Mouse (Mus musculus) hindbrain, embryonic 14.5 days (tissue): Measurements from ENCODE around the gene Parva. TPM values are rescaled to one million over a fixed set of nuclear protein-coding genes. Genes with fewer than 3 reads are reported as not detected.

Source experiments
- ATAC-seq: fragments of 200-750 bp; cut with Nextera tagmentation; 2 replicates; pipeline ENCODE4 v1.8.0; 2017; ENCODE audit warnings: moderate number of reproducible peaks, mild to moderate bottlenecking, moderate TSS enrichment, moderate library complexity; ENCODE audit not compliant: low FRiP score
- DNase-seq: peaks from one replicate; pipeline ENCODE4 v3.0.0-alpha.2; 2015; ENCODE audit warnings: low spot score
- H3K27ac ChIP-seq: fragments of 300-500 bp; sonication (generic); 2 replicates; pipeline ENCODE4 v1.5.1; 2014; ENCODE audit warnings: mild to moderate bottlenecking, moderate library complexity
- H3K27me3 ChIP-seq: fragments of 300-500 bp; sonication (generic); 2 replicates; pipeline ENCODE4 v1.6.1; 2014; ENCODE audit warnings: mild to moderate bottlenecking, low read length, mixed read lengths; ENCODE audit not compliant: control insufficient read depth, insufficient read depth
- H3K36me3 ChIP-seq: fragments of 300-500 bp; sonication (generic); replicated peaks from 2 replicates; pipeline ENCODE4 v1.6.1; 2014; ENCODE audit not compliant: control insufficient read depth, insufficient read depth
- H3K4me1 ChIP-seq: fragments of 300-500 bp; sonication (generic); replicated peaks from 2 replicates; pipeline ENCODE4 v1.6.1; 2014; ENCODE audit warnings: antibody characterized with exemption, low read length, mixed read lengths; ENCODE audit not compliant: control insufficient read depth, insufficient read depth
- H3K4me2 ChIP-seq: fragments of 300-500 bp; sonication (generic); replicated peaks from 2 replicates; pipeline ENCODE4 v1.6.1; 2014; ENCODE audit warnings: mild to moderate bottlenecking, moderate library complexity
- H3K4me3 ChIP-seq: fragments of 300-500 bp; sonication (generic); replicated peaks from 2 replicates; pipeline ENCODE4 v1.5.1; 2014; ENCODE audit warnings: mild to moderate bottlenecking, low read length
- H3K9ac ChIP-seq: fragments of 300-500 bp; sonication (generic); 2 replicates; pipeline ENCODE4 v1.6.1; 2014
- H3K9me3 ChIP-seq: fragments of 300-500 bp; sonication (generic); 2 replicates; pipeline ENCODE4 v1.6.1; 2016; ENCODE audit warnings: low read length; ENCODE audit not compliant: control insufficient read depth
- WGBS: fragments of 180-500 bp; shearing (Covaris S2); extraction: QIAGEN DNeasy Blood & Tissue Kit; methylation state at CpG from one replicate; pipeline ENCODE4 v1.1.7; 2014; 5-methylcytosine and 5-hydroxymethylcytosine counted together
- polyA plus RNA-seq: library from polyadenylated mRNA; unstranded; fragments of >200 nt; fragmentation: Nextera tagmentation; extraction: Ambion mirVana; gene quantifications from 2 replicates; pipeline ENCODE4 v1.2.1, GENCODE M21; 2014

The Parva gene
- polyA plus RNA-seq, 1 experiment from 2014 or later = 28.1 TPM

DNA sequence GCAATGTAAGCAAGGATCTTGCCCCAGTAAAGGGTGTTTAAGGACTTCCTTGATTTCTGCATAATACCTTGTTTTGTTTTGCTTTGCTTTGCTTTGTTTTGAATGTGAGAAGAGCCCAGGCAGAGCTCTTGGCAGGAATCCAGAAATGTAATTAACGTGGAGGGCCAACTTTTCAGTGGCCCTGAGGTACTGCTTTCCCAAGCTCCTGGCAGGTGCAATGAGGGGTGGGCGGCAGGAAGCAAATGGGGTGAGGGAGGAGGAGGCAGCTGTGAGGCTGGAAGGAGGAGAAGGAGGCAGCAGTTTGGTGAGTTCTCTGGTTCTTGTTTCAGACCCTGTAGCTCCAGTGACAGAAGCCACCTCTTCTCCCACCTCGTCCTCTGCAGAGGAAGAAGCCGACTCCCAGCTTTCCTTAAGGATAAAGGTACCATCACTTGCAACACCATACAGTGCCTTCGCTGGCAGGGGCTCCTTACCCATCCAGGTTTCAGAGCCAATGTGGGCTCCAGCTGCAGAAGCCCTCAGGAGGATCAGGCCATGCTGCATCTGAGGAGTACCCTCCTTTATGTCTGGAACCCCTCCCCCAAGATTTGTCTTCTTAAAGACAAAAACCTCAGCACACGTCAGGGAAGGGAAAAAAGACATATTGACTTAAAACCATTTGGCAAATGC lies 36.2 kb upstream of the Parva start:
- Histone ChIP-seq H3K4me2 (no peak overlapping the region; the same call in 1 of the 2 replicates), H3K9me3 (no peaks in the 10 kb centered on the region), H3K27ac (peak overlapping the region; percentile 84), H3K9ac (no peak overlapping the region), H3K4me1 (peaks cover 24% of the 10 kb centered on the region), H3K27me3 (no peaks in the 10 kb centered on the region), H3K4me3 (no peak overlapping the region), H3K36me3 (no peaks in the 10 kb centered on the region)
- peak; percentile 77 for DNase-seq
- 31% methylated on average over 6 of the region's 6 CpGs for WGBS
- peak; percentile 54; the same call in 1 of the 2 replicates for ATAC-seq

DNA sequence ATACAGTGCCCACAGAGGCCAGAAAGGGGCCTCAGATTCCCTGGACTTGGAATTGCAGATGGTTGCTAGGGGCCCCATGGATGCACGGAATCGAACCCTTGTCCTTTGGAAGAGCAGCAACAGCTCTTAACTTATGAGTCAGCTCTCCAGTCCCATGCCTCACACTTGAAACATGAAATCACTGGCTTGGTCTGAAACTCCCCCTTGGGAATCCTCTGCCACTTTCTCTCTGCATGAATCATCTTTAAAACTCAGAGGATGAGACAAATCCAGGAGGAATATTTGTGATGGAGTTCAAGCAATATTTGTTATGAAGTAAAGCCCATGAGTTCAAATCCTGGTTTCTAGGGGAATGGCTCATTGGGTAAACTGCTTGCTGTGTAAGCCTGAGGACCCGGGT lies 29.5 kb upstream of the Parva start:
- no peak for ATAC-seq
- 91% methylated on average over 3 of the region's 3 CpGs for WGBS
- H3K4me2 ChIP-seq = no peak overlapping the region

DNA sequence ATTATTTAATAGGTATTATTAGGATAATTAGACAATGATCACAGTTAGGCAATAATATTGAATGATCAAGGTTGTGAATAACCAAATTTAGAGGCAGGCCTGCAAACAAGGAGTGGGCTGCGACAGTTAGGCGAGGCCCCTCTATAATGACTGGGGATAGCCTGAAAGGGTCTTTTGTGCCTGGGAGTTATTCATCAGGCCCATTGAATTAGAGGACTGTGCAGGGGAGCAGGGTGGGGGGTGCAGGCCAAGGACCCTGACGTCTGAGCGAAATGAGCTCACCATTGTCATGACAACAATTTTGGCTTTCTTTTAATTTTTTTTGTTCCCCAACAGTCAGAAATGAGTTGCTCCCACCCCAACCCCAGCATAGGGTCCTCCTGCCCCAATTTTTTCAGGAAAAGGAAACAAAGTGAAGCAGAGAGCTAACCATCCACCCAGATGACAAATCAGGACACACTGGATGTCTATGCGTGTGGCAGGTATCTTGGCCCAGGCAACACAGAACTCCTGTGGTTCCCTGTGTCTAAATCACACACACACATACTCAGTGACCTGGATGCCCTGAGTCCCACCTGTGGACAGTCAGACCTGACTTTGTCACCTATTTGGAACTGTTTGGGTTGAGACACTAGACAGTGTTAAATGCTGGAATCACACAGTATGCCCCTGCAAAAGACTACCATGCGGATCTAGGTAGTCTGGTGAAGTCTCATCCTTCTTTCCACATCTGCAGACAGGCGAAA lies 27.7 kb upstream of the Parva start:
- Histone ChIP-seq H3K27me3 (no peaks in the 10 kb centered on the region), H3K4me2 (no peak overlapping the region), H3K4me3 (no peak overlapping the region), H3K4me1 (no peaks in the 10 kb centered on the region), H3K9me3 (no peaks in the 10 kb centered on the region), H3K27ac (no peak overlapping the region), H3K36me3 (no peaks in the 10 kb centered on the region), H3K9ac (no peak overlapping the region)
- peak; percentile 60; the same call in 1 of the 2 replicates for ATAC-seq
- DNase-seq = no peak
- WGBS = 30% methylated on average over 7 of the region's 7 CpGs

More for the DNA sequence above, 29.5 kb upstream of the Parva start:
- no peak overlapping the region for H3K4me3 ChIP-seq
- no peak overlapping the region for H3K27ac ChIP-seq
- no peaks in the 10 kb centered on the region for H3K9me3 ChIP-seq
- H3K36me3 ChIP-seq = no peaks in the 10 kb centered on the region
- no peaks in the 10 kb centered on the region for H3K27me3 ChIP-seq
- no peak overlapping the region for H3K9ac ChIP-seq
- no peak for DNase-seq
- H3K4me1 ChIP-seq = no peaks in the 10 kb centered on the region

DNA sequence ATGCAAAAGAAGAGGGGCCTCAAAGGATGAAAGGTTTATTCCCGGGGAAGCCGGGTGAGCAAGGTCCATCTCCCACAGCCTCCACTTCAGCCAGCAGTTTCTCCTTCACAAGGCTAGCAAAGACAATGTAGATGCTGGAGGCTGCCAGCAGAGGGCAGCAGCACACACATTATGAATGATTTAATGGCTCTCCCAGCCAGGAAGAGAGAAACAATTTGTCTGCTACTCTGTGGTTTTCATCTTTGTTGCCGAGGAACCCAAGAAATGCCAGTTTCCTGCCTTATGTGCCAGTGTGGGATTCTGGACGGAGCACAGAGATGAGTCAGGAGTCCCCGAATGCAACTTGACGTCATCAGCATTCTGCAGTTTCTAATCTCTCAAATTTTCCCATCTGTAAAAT lies 27.1 kb upstream of the Parva start:
- ATAC-seq (peak; percentile 40; the same call in 1 of the 2 replicates), DNase-seq (peak; percentile 91)
- no peaks in the 10 kb centered on the region for H3K36me3 ChIP-seq
- no peak overlapping the region for H3K27ac ChIP-seq
- H3K4me1 ChIP-seq = no peaks in the 10 kb centered on the region
- no peaks in the 10 kb centered on the region for H3K27me3 ChIP-seq
- no peak overlapping the region for H3K4me2 ChIP-seq
- H3K9me3 ChIP-seq = no peaks in the 10 kb centered on the region
- no peak overlapping the region for H3K4me3 ChIP-seq
- H3K9ac ChIP-seq = no peak overlapping the region
- WGBS = 46% methylated on average over 6 of the region's 6 CpGs

DNA sequence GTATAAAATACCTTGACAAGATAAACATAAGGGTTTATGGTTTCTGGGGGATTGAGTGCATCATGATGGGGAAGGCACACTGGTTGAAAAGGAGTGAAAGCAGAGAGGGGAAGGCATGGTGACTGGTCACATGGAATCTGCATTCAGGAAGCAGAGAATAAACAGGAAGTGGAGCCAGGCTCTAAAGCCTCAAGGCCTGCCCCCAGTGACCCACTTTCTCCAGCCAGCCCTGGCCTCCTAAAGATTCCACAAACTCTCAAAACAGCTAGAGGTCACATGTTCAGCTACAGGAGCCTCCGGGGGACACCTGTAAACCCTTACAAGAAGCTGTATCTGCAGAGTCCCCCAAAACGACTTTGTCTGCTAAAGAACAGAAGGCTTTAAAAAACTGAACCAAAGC lies 22.2 kb upstream of the Parva start:
- H3K27ac ChIP-seq = no peak overlapping the region
- H3K36me3 ChIP-seq = no peaks in the 10 kb centered on the region
- no peak overlapping the region for H3K4me3 ChIP-seq
- H3K27me3 ChIP-seq = no peaks in the 10 kb centered on the region
- no peak overlapping the region for H3K4me2 ChIP-seq
- no peak for DNase-seq
- WGBS = 77% methylated on average over 2 of the region's 2 CpGs
- H3K4me1 ChIP-seq = 0 out of 2 replicates have a peak, but pooled peaks cover 3% of the 10 kb centered on the region
- ATAC-seq = no peak
- H3K9me3 ChIP-seq = no peaks in the 10 kb centered on the region
- H3K9ac ChIP-seq = no peak overlapping the region

DNA sequence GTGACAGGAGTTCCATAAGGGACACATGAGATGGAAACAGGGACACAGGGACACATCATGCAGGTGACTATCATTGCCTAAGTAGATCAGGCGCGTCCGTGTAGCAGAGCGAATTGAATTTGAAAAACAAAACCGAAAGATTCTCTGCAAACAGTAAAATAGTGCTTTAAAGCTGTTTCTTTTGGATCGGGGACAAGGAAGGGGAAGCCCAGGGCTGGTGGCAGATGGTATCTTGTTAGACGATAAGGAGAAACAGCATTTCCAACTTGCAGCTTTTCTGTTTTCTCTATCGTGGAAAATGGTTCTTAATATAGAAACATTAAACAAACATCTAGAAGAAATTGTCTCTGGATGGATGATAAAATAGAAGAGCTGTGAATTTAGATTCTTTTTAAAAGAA lies 21.7 kb upstream of the Parva start:
- Histone ChIP-seq H3K36me3 (no peaks in the 10 kb centered on the region), H3K4me1 (0 out of 2 replicates have a peak, but pooled peaks cover 3% of the 10 kb centered on the region), H3K27me3 (no peaks in the 10 kb centered on the region), H3K4me2 (no peak overlapping the region), H3K4me3 (no peak overlapping the region), H3K9me3 (no peaks in the 10 kb centered on the region), H3K9ac (no peak overlapping the region), H3K27ac (no peak overlapping the region)
- ATAC-seq = no peak
- WGBS = 85% methylated on average over 8 of the region's 8 CpGs
- no peak for DNase-seq

DNA sequence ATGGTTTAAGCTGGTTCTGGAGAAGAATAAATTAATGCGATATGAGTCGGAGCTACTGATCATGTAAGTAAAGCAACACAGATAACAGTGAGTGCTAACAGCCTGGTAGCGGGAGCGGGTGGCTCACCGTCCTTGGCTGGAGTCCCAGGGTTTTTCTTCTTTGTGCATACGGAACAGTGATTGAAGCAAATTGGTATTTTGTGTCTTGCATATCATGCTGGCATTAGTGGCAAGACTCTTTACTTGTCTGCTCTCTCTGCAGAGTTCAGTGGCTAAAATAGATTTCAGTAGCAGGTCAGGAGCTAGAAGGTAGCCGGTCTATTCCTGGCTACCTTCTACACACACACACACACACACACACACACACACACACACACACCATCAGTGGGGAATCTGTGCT lies 19.7 kb upstream of the Parva start:
- ATAC-seq (no peak), DNase-seq (no peak)
- Histone ChIP-seq H3K4me2 (no peak overlapping the region), H3K36me3 (no peaks in the 10 kb centered on the region), H3K9ac (no peak overlapping the region), H3K27me3 (no peaks in the 10 kb centered on the region), H3K4me3 (no peak overlapping the region), H3K4me1 (0 out of 2 replicates have a peak, but pooled peaks cover 3% of the 10 kb centered on the region), H3K9me3 (no peaks in the 10 kb centered on the region), H3K27ac (peak overlapping the region; percentile 21; the same call in 1 of the 2 replicates)
- WGBS = 48% methylated on average over 7 of the region's 7 CpGs

DNA sequence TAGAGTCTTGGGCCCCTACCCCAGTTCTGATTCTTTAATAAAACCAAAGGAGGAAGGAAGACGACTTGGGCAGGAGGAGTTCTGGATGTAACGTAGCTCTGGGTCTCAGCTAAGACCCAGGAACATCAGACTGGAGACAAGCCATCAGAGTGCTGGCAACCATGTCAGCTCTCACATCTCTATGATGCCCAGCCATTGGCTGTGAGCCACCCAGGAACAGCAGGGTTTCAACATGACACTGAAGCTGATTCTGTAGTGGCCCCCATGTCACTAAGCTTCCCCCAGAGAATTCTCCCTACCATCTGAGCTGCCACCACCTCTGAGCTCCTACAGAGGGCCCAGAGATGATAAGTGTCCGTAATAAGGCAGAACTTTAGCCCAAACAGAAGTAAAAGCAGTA lies 17.3 kb upstream of the Parva start:
- no peak for DNase-seq
- Histone ChIP-seq H3K27ac (no peak overlapping the region), H3K9ac (no peak overlapping the region), H3K27me3 (no peaks in the 10 kb centered on the region), H3K9me3 (no peaks in the 10 kb centered on the region), H3K4me2 (no peak overlapping the region), H3K36me3 (no peaks in the 10 kb centered on the region), H3K4me1 (0 out of 2 replicates have a peak, but pooled peaks cover 3% of the 10 kb centered on the region), H3K4me3 (no peak overlapping the region)
- ATAC-seq = no peak
- 83% methylated on average over 3 of the region's 3 CpGs for WGBS

DNA sequence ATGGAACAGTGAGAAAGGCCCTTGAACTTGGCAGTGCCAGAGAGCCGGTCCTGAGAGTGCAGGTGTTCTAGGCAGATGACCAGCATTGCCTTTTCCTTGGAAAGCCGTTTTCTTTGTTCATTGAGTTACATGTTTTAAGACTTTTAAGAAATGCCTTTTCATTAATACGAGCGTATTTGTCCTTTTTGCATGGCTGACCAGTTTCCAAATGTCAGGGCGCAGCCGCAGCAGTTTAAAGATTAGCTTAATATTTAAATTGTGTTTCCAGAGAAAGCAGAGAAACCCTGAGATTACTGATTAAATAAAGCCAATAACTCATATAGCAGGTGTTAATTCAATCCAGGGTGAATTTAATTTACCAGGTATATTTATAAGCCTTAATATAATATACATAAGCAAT lies 14.0 kb upstream of the Parva start:
- WGBS = 73% methylated on average over 6 of the region's 6 CpGs
- no peak for DNase-seq

More for the DNA sequence above, 14.0 kb upstream of the Parva start:
- ATAC-seq = no peak
- Histone ChIP-seq H3K27ac (no peak overlapping the region), H3K9ac (no peak overlapping the region), H3K4me2 (no peak overlapping the region), H3K9me3 (no peaks in the 10 kb centered on the region), H3K4me3 (no peak overlapping the region), H3K4me1 (peaks cover 10% of the 10 kb centered on the region), H3K27me3 (no peaks in the 10 kb centered on the region), H3K36me3 (no peaks in the 10 kb centered on the region)
